Mouse (Mus musculus) CH12.LX (cell line): ENCODE data around the gene Hoxc4. TPM values are rescaled to one million over a fixed set of nuclear protein-coding genes. Genes with fewer than 3 reads are reported as not detected.

Experiments used
- DNase-seq: peaks from one replicate; pipeline ENCODE4 v3.0.0-alpha.2; 2013; ENCODE audit errors: extremely low read depth
- H3K27ac ChIP-seq: 2 replicates; pipeline ENCODE4 v1.5.1; 2012; ENCODE audit warnings: low read depth, mild to moderate bottlenecking, control low read depth, moderate library complexity; ENCODE audit not compliant: insufficient read depth
- H3K27me3 ChIP-seq: replicated peaks from 2 replicates; pipeline ENCODE3; 2012; ENCODE audit warnings: inconsistent platforms
- H3K36me3 ChIP-seq, 2 experiments: replicated peaks in 1 of 2; 2 replicates each; pipeline versions ENCODE3 to v1.6.1; 2012; ENCODE audit warnings: inconsistent platforms in 1 of 2, low read length in 1 of 2, mild to moderate bottlenecking in 1 of 2, mixed read lengths in 1 of 2, moderate library complexity in 1 of 2; ENCODE audit not compliant: control insufficient read depth in 1 of 2, insufficient read depth in 1 of 2
- H3K4me1 ChIP-seq, 2 experiments: 2 replicates each; pipeline ENCODE4 v1.6.1; 2012; ENCODE audit warnings: inconsistent platforms in 1 of 2, moderate library complexity in 1 of 2; ENCODE audit not compliant: insufficient read depth in 2 of 2, control insufficient read depth in 1 of 2
- H3K4me2 ChIP-seq: 2 replicates; pipeline ENCODE4 v1.6.1; 2012; ENCODE audit warnings: low read depth, mild to moderate bottlenecking, control low read depth; ENCODE audit not compliant: poor library complexity, insufficient read depth, severe bottlenecking
- H3K4me3 ChIP-seq, 3 experiments: fragments of 150-350 bp in 1 of 3; sonication (generic) in 1 of 3; replicated peaks in 1 of 3; 2 replicates each; pipeline versions ENCODE3 to v1.5.1; 2011 to 2012; ENCODE audit warnings: low read depth in 2 of 3, low read length in 2 of 3, mild to moderate bottlenecking in 2 of 3, moderate library complexity in 2 of 3, control low read depth in 1 of 3, improper control_type of control experiment in 1 of 3, inconsistent platforms in 1 of 3, mixed read lengths in 1 of 3; ENCODE audit not compliant: poor library complexity in 1 of 3
- H3K79me2 ChIP-seq: replicated peaks from 2 replicates; pipeline ENCODE4 v1.6.1; 2012; ENCODE audit warnings: mild to moderate bottlenecking, moderate library complexity; ENCODE audit not compliant: control insufficient read depth, poor library complexity, insufficient read depth, severe bottlenecking; ENCODE audit errors: extremely low read depth
- H3K9ac ChIP-seq: 2 replicates; pipeline ENCODE4 v1.6.1; 2012; ENCODE audit warnings: low read depth, mild to moderate bottlenecking, control low read depth, moderate library complexity; ENCODE audit not compliant: insufficient read depth
- H3K9me3 ChIP-seq: replicated peaks from 2 replicates; pipeline ENCODE3; 2012; ENCODE audit warnings: low read length, inconsistent platforms, mixed read lengths
- BHLHE40 ChIP-seq: IDR thresholded peaks from 2 replicates; pipeline ENCODE4 v1.6.1; 2011; ENCODE audit warnings: mild to moderate bottlenecking, low read depth, low read length, improper control_type of control experiment
- CHD1 ChIP-seq: IDR thresholded peaks from 2 replicates; pipeline ENCODE4 v1.6.1; 2012; ENCODE audit warnings: low read depth, low read length, improper control_type of control experiment, inconsistent platforms
- CHD2 ChIP-seq: IDR thresholded peaks from 2 replicates; pipeline ENCODE4 v1.6.1; 2011; ENCODE audit warnings: low read length, improper control_type of control experiment
- ELF1 ChIP-seq: IDR thresholded peaks from 2 replicates; pipeline ENCODE4 v1.6.1; 2014; ENCODE audit warnings: low read depth, mild to moderate bottlenecking, inconsistent platforms, low read length, improper control_type of control experiment
- EP300 ChIP-seq: IDR thresholded peaks from 2 replicates; pipeline ENCODE4 v1.6.1; 2011; ENCODE audit warnings: low read length, improper control_type of control experiment
- ETS1 ChIP-seq: conservative IDR thresholded peaks from 2 replicates; pipeline ENCODE4 v1.6.1; 2012; ENCODE audit warnings: low read depth, mild to moderate bottlenecking, inconsistent platforms, low read length, improper control_type of control experiment, moderate library complexity
- GABPA ChIP-seq: IDR thresholded peaks from 2 replicates; pipeline ENCODE4 v1.6.1; 2012; ENCODE audit warnings: low read depth, low read length, improper control_type of control experiment, inconsistent platforms; ENCODE audit not compliant: insufficient replicate concordance
- HCFC1 ChIP-seq: IDR thresholded peaks from 2 replicates; pipeline ENCODE4 v1.6.1; 2012; ENCODE audit warnings: low read depth, mild to moderate bottlenecking, inconsistent platforms, low read length, improper control_type of control experiment
- IRF4 ChIP-seq: IDR thresholded peaks from 2 replicates; pipeline ENCODE4 v1.6.1; 2014; ENCODE audit warnings: low read depth, mild to moderate bottlenecking, inconsistent platforms, low read length, improper control_type of control experiment
- JUN ChIP-seq: IDR thresholded peaks from 2 replicates; pipeline ENCODE4 v1.6.1; 2011; ENCODE audit warnings: low read depth, mild to moderate bottlenecking, low read length, improper control_type of control experiment, moderate library complexity; ENCODE audit not compliant: insufficient read depth
- KAT2A ChIP-seq: IDR thresholded peaks from 2 replicates; pipeline ENCODE4 v1.6.1; 2012; ENCODE audit warnings: low read length, improper control_type of control experiment, inconsistent platforms; ENCODE audit not compliant: insufficient replicate concordance
- MAFK ChIP-seq: IDR thresholded peaks from 2 replicates; pipeline ENCODE4 v1.6.1; 2011; ENCODE audit warnings: low read length, improper control_type of control experiment; ENCODE audit not compliant: insufficient replicate concordance
- MAX ChIP-seq: IDR thresholded peaks from 2 replicates; pipeline ENCODE4 v1.6.1; 2011; ENCODE audit warnings: low read length, improper control_type of control experiment
- MAZ ChIP-seq: IDR thresholded peaks from 2 replicates; pipeline ENCODE4 v1.6.1; 2012; ENCODE audit warnings: low read depth, mild to moderate bottlenecking, inconsistent platforms, low read length, improper control_type of control experiment, moderate library complexity
- MEF2A ChIP-seq: IDR thresholded peaks from 2 replicates; pipeline ENCODE4 v1.6.1; 2014; ENCODE audit warnings: low read depth, mild to moderate bottlenecking, inconsistent platforms, low read length, improper control_type of control experiment, borderline replicate concordance
- MXI1 ChIP-seq: IDR thresholded peaks from 2 replicates; pipeline ENCODE4 v1.6.1; 2011; ENCODE audit warnings: mild to moderate bottlenecking, low read depth, low read length, improper control_type of control experiment
- MYC ChIP-seq: IDR thresholded peaks from 2 replicates; pipeline ENCODE4 v1.6.1; 2011; ENCODE audit warnings: low read depth, mild to moderate bottlenecking, improper control_type of control experiment, low read length
- NELFE ChIP-seq: IDR thresholded peaks from 2 replicates; pipeline ENCODE4 v1.6.1; 2011; ENCODE audit warnings: low read depth, low read length, improper control_type of control experiment
- NRF1 ChIP-seq: IDR thresholded peaks from 2 replicates; pipeline ENCODE4 v1.6.1; 2014; ENCODE audit warnings: low read depth, mild to moderate bottlenecking, inconsistent platforms, low read length, improper control_type of control experiment, moderate library complexity
- PAX5 ChIP-seq: IDR thresholded peaks from 2 replicates; pipeline ENCODE4 v1.6.1; 2012; ENCODE audit warnings: low read length, inconsistent platforms, mixed read lengths
- POLR2A ChIP-seq: IDR thresholded peaks from 2 replicates; pipeline ENCODE4 v1.6.1; 2011; ENCODE audit warnings: low read depth, mild to moderate bottlenecking, improper control_type of control experiment, low read length
- POLR2AphosphoS2 ChIP-seq: IDR thresholded peaks from 2 replicates; pipeline ENCODE4 v1.6.1; 2011; ENCODE audit warnings: low read depth, low read length, improper control_type of control experiment
- RAD21 ChIP-seq: IDR thresholded peaks from 2 replicates; pipeline ENCODE4 v1.6.1; 2011; ENCODE audit warnings: low read depth, mild to moderate bottlenecking, low read length, improper control_type of control experiment, moderate library complexity
- SIN3A ChIP-seq: IDR thresholded peaks from 2 replicates; pipeline ENCODE4 v1.6.1; 2012; ENCODE audit warnings: low read length, improper control_type of control experiment, inconsistent platforms
- TBP ChIP-seq: conservative IDR thresholded peaks from 2 replicates; pipeline ENCODE4 v1.6.1; 2011; ENCODE audit warnings: low read depth, low read length, improper control_type of control experiment
- TCF12 ChIP-seq: IDR thresholded peaks from 2 replicates; pipeline ENCODE4 v1.6.1; 2014; ENCODE audit warnings: low read depth, mild to moderate bottlenecking, inconsistent platforms, low read length, improper control_type of control experiment
- UBTF ChIP-seq: IDR thresholded peaks from 2 replicates; pipeline ENCODE4 v1.6.1; 2012; ENCODE audit warnings: low read depth, mild to moderate bottlenecking, inconsistent platforms, low read length, improper control_type of control experiment, moderate library complexity
- USF1 ChIP-seq: IDR thresholded peaks from 2 replicates; pipeline ENCODE4 v1.6.1; 2014; ENCODE audit warnings: low read depth, mild to moderate bottlenecking, inconsistent platforms, low read length, improper control_type of control experiment
- USF2 ChIP-seq: conservative IDR thresholded peaks from 2 replicates; pipeline ENCODE4 v1.6.1; 2011; ENCODE audit warnings: low read depth, low read length, improper control_type of control experiment
- ZC3H11A ChIP-seq: IDR thresholded peaks from 2 replicates; pipeline ENCODE4 v1.6.1; 2012; ENCODE audit warnings: low read depth, mild to moderate bottlenecking, inconsistent platforms, low read length, improper control_type of control experiment
- ZMIZ1 ChIP-seq: IDR thresholded peaks from 2 replicates; pipeline ENCODE4 v1.6.1; 2012; ENCODE audit warnings: low read depth, mild to moderate bottlenecking, inconsistent platforms, low read length, improper control_type of control experiment
- dilution Hi-C: fragments of 300-500 bp; cut with MboI; formaldehyde crosslinking; loops from 2 replicates; pipeline ENCODE4 v1.14.3; 2020; ENCODE audit warnings: low sequenced_read_pairs; ENCODE audit not compliant: extremely low pct_unique_long_range_greater_than_20kb, extremely low pct_ligation_motif_present
- in situ Hi-C: fragments of 300-500 bp; cut with MboI; formaldehyde crosslinking; loops from 3 replicates; pipeline ENCODE4 v1.14.3; 2019; ENCODE audit warnings: low sequenced_read_pairs, low pct_ligation_motif_present, low pct_unique_long_range_greater_than_20kb, mixed read lengths
- polyA plus RNA-seq: library from polyadenylated mRNA; unstranded; fragments of >175 nt; gene quantifications from 2 replicates; pipeline ENCODE4 v1.2.1, GENCODE M21; 2012; ENCODE audit warnings: low read depth; ENCODE audit not compliant: insufficient read length
- total RNA-seq, 2 experiments: library from RNA; depleted of rRNA; stranded (reverse); fragments of 300-350 nt in 1 of 2; fragments of >200 nt in 1 of 2; gene quantifications; 2 replicates each; pipeline ENCODE4 v1.2.3; 2012 to 2014

Gene Hoxc4
- total and polyA plus RNA-seq, 3 experiments = 5.7 to 31.7 (median 8.6) TPM

DNA sequence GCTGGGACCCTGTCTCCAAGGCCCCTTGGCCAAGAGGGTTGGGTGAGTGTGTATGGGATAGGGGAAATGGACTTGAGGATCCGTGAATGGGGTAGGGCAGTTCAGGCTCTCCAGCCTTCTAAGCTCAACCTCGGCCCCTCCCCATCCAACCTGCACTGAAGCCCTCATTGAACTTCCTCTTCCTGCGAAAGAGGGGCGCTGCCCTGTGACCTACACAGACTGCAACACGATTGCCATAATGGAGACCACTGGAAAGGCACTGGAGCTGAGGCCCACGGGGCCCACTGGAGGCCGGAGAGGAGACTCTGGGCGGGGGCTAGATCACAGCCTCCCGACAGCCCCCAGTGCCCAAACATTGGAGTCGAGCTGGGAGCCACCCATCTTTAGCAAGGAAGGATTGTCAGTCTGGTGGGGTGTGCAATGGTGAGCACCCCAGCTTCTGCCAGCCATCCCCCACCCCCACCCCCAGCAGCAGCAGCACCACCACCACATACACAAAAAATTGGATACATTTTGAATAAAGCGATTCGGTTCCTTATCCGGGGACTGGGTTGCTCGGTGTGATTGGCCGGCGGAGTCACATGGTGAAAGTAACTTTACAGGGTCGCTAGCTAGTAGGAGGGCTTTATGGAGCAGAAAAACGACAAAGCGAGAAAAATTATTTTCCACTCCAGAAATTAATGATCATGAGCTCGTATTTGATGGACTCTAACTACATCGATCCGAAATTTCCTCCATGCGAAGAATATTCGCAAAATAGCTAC is 15.5 kb downstream of the Hoxc4 start:
- peak overlapping the region; percentile 81 to 100 (median 85) for H3K4me3 ChIP-seq
- H3K27me3 ChIP-seq = no peaks in the 10 kb centered on the region
- peak overlapping the region; percentile 90 for H3K9ac ChIP-seq
- H3K27ac ChIP-seq = peak overlapping the region; percentile 25
- H3K79me2 ChIP-seq = peaks cover 5% of the 10 kb centered on the region
- H3K36me3 ChIP-seq = peaks cover 0 to 17% of the 10 kb centered on the region in 2 experiments
- in situ Hi-C loops (no loop called here), dilution Hi-C loops (no loop called here)
- no peaks in the 10 kb centered on the region for H3K9me3 ChIP-seq
- H3K4me2 ChIP-seq = peak overlapping the region; percentile 72
- peaks cover 0 to 58% of the 10 kb centered on the region in 2 experiments; a peak in 2 of 4 replicates for H3K4me1 ChIP-seq
- no peak for TF ChIP-seq CHD1
- no peak for TF ChIP-seq GABPA
- TF ChIP-seq JUN = no peak
- TF ChIP-seq MYC = no peak
- TF ChIP-seq MAX = peak; percentile 68; the same call in 1 of the 2 replicates
- no peak for TF ChIP-seq ZMIZ1
- TF ChIP-seq TCF12 = 0 out of 2 replicates have a peak, but pooled peaks have one; percentile 32
- no peak for TF ChIP-seq NELFE
- no peak for TF ChIP-seq MAFK
- no peak for TF ChIP-seq ETS1
- no peak for TF ChIP-seq MAZ
- peak; percentile 65; the same call in 1 of the 2 replicates for TF ChIP-seq SIN3A
- TF ChIP-seq CHD2 = no peak
- peak; percentile 9; the same call in 1 of the 2 replicates for TF ChIP-seq IRF4
- TF ChIP-seq NRF1 = no peak
- TF ChIP-seq EP300 = no peak
- TF ChIP-seq BHLHE40 = no peak
- no peak; the same call in 1 of the 2 replicates for TF ChIP-seq MXI1
- no peak for TF ChIP-seq MEF2A
- no peak for TF ChIP-seq POLR2AphosphoS2
- peak; percentile 25; the same call in 1 of the 2 replicates for TF ChIP-seq HCFC1
- TF ChIP-seq PAX5 = no peak
- TF ChIP-seq ELF1 = peak; percentile 63
- no peak for TF ChIP-seq RAD21
- no peak for TF ChIP-seq UBTF
- TF ChIP-seq USF2 = peak; percentile 84
- peak; percentile 81 for TF ChIP-seq POLR2A
- no peak for TF ChIP-seq KAT2A
- TF ChIP-seq TBP = peak; percentile 82
- TF ChIP-seq ZC3H11A = no peak
- peak; percentile 90 for TF ChIP-seq USF1
- DNase-seq = peak; percentile 77
